Mouse (Mus musculus): ENCODE measurements around the gene Ranbp2.
"Not testable (repeated sequence)": the region's sequence is repeated elsewhere in the genome, so short reads cannot be mapped to it uniquely, and the experiment has no call there.

Gene Ranbp2

DNA sequence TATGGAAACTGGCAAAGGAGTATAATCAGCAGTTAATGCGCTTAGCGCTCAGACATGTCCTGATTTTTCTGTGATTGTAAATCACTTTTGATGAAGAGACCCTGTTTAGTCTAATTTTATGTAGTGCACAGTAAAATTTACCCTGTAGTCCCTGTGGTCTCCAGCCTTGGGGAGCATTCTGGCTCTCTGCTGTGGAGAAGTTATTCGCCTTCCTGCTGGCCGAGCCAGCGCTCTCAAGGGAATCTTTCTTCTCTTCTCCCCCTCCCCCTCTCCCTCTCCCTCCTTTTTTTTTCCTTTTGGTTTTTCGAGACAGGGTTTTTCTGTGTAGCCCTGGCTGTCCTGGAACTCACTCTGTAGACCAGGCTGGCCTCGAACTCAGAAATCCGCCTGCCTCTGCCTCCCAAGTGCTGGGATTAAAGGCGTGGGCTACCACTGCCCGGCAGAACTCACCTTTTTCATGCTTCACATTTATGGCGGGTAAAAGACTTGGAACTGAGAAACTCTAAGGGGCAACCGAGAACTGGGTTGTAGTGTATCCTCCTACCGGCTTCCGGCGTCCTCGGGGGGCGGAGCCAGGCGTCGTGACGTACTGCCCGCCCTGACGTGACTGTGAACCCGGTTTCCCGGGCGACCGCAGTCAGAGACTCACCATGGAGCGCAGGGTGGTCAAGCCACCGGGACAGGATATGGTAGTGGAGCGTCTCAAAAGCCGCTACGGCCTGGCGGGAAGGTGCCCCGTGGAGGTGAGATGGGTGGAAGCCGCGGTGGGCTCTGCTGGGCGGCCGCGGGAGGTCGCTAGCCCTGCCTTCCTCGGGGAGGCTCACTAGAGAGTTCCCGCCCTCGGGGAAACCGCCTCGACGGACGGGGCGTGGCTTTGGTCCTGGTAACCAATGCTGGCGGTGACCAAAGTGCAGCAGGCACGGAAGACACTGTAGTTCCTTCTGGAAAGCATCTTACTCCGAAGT lies 50.9 kb downstream of the Ranbp2 start, which contains the start of gene Ccdc138:
Ccdc138 (plus strand) TSS at position 629 of the 965 bp plus-strand sequence.
- DNase-seq = peak; percentile 94

DNA sequence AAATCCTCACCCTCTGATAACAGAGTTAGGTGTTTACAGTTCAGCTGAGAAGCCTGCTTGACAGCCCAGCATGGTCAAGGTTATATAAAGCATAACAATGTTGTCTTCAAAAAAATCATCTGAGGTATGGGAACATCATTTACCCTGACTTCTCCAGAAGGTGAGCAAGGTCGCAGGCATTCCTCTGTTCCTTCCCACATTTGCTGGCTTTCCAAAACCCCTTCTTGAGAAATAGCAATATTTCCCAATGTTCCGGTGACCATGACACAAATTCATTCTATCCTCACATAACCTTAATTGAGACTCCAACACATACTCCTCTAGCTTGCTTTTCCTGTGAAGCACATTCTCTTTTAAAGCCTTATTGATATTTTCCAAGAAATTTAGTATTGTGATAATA lies 51.8 kb downstream of the Ranbp2 start:
- peak; percentile 5 for DNase-seq

DNA sequence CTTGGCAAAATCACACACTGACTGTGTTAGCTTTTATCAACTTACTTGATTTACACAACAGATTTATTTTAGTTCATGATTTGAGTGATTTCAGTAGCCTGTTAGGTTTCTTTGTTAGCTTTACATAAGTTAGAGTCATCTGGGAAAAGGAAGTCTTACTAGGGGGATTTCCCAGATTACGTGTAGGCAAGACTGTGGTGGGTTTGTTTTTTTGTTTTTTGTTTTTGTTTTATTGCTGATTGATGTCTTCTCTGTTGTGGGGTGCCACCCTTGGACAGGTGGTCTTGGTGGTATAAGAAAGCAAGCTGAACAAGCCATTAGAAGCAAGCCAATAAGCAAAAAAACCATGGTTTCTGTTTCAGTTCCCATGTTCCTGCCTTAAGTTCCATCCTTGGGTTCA lies 82.6 kb downstream of the Ranbp2 start:
- no peak for DNase-seq

DNA sequence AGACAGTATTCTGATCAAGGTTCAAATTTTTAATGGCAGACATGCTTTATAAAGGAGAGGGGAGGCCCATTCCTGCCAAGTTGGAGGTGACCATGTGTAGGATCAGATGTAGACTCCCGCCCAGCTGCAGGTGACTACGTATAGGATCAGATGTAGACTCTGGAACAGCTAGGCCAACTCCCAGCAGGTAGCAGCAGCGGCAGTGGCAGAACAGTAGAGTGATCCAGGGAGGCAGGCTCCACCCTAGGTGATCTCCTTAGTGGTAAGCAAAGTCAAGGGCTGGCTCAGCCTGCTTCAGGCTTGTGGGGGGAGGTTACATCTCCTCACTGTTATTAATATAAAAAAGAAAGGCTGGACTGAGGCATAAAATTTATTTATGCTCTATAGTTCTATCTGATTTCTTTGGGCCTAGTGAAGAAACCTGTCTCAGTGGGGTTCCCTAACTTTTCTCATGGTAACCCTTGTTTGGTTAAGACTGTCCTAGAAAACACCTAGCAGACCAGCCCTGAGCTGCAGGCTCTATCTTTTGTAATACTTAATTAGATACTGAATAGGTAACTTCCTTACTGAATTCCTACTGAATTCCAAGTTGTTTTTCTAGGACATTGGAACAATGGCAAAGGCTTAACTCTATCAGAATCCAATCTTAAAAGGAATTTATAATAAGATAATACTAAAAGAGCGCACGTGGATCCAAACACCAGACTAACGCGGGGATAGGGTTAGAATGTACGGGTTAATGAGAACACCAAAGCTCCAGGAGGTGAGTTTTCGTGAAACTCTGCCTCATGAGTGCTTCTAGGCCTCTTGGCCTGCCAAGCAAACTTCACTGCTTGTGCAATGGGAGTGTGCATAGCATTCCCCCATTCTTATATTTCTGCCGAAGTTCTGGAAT lies 84.4 kb downstream of the Ranbp2 start:
- DNase-seq = no peak

DNA sequence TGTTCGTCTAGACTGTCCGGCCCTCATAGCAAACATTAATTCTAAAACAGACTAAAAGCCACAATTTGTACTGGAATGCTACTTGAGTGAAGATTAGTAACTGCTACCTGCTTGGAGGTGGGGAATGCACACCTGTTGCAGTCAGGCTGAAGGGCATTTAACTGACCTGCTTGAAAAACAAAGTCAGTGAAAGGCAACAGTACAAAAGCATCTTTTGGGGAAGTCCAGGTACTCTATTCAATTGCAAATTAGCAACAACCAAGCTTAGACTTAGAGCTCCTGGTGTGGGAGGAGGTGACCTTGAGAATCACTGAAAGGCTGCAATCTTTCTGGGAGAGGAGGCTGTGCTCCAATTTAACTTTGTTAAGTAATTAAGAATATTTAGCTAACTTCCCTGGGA lies 85.5 kb downstream of the Ranbp2 start:
- DNase-seq = no peak

DNA sequence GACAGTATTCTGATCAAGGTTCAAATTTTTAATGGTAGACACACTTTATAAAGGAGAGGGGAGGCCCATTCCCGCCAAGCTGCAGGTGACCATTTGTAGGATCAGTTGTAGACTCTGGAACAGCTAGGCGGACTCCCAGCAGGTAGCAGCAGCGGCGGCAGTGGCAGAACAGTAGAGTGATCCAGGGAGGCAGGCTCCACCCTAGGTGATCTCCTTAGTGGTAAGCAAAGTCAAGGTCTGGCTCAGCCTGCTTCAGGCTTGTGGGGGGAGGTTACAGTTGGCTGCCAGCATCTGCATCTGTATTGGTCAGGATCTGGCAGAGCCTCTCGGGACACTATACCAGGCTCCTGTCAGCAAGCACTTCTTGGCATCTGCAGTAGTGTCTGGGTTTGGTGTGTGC lies 89.6 kb downstream of the Ranbp2 start:
- not testable (repeated sequence) for DNase-seq

DNA sequence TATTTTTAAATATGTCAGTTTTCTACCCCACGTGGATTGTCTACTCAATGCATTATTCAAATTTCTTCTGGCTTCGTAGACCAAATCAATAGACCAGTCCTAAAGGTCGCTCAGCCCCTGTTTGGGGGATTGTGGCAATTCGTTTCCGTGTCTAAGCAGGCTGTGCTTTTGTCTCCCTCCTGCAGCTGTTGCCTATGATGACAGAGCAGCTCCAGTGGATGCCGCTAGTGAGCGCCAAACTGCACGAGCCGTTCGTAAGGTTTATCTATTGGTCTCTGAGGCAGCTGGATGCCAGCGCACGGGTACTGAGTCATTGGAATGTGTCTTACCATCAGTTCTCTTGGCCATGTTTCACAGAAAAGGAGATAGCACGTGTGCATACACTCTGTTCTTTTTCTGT lies 93.9 kb downstream of the Ranbp2 start:
- DNase-seq = no peak

All from lung, postnatal 14 days (tissue).